Comparison of ENCODE assay signal across 26 mouse cellular contexts in genomic region chr11:104640894-104641293, GRCm38 (mm10). TPM values are rescaled to one million over a fixed set of nuclear protein-coding genes. Genes with fewer than 3 reads are reported as not detected.
"Had no signal": no experiment of that assay in that cellular context is flagged by ENCODE, and none has a peak within 500 bp of the region (broad histone marks: within the 10 kb centered on the region; RNA-seq: fewer than 3 reads in every experiment).

No protein-coding gene starts in this region.

- H3K27me3 ChIP-seq: kidney, embryonic 15.5 days; limb, embryonic 13.5 days; liver, embryonic 12.5 days; liver, embryonic 15.5 days; lung, embryonic 15.5 days; neural tube, embryonic 12.5 days; neural tube, embryonic 15.5 days; stomach, embryonic 15.5 days had no signal

- DNase-seq: kidney, adult 8-10 months; kidney, postnatal 10 days; kidney, postnatal 4 days; layer of hippocampus, adult 9-11 months; liver; lung, adult 18-20 months; lung, postnatal 10 days; lung, postnatal 36 days; midbrain, embryonic 14.5 days; retina, postnatal 1 day; right cerebral cortex, postnatal 25 days; spleen, adult 18-20 months; thymus, postnatal 25 days had no signal

- H3K4me3 ChIP-seq: kidney, embryonic 15.5 days; layer of hippocampus, adult 2 months; limb, embryonic 10.5 days; limb, embryonic 13.5 days; liver, embryonic 12.5 days; liver, embryonic 15.5 days; lung, embryonic 15.5 days; neural tube, embryonic 12.5 days; neural tube, embryonic 15.5 days; stomach, embryonic 15.5 days had no signal

- H3K27ac ChIP-seq: kidney, embryonic 15.5 days; layer of hippocampus, adult 2 months; limb, embryonic 10.5 days; limb, embryonic 13.5 days; liver, embryonic 12.5 days; liver, embryonic 15.5 days; lung, embryonic 15.5 days; neural tube, embryonic 12.5 days; neural tube, embryonic 15.5 days; stomach, embryonic 15.5 days had no signal

- H3K36me3 ChIP-seq: kidney, embryonic 15.5 days; limb, embryonic 10.5 days; limb, embryonic 13.5 days; liver, embryonic 12.5 days; liver, embryonic 15.5 days; lung, embryonic 15.5 days; neural tube, embryonic 12.5 days; neural tube, embryonic 15.5 days; stomach, embryonic 15.5 days had no signal

RNA-seq across cellular contexts. Expression of gene Gm11639, which starts 44.6 kb away (rescaled TPM):
- total RNA-seq: megakaryocyte progenitor cell, adult 5-6 weeks; megakaryocyte-erythroid progenitor cell, adult 5-6 weeks had no signal
- polyA plus RNA-seq: limb, embryonic 10.5 days; limb, embryonic 13.5 days; lung, embryonic 15.5 days; midbrain, embryonic 11.5 days; midbrain, embryonic 14.5 days had no signal
